Mouse (Mus musculus): ENCODE data around the gene Trank1. TPM values are rescaled to one million over a fixed set of nuclear protein-coding genes. Genes with fewer than 3 reads are reported as not detected.

Trank1 gene
- polyA plus RNA-seq, 1 experiment = not detected

GRCm38 (mm10) chr9:111355041-111355440 lies 43.5 kb downstream of the Trank1 start:
- TF ChIP-seq TCF3 (IDR thresholded peaks at IDR 0.05; ENCODE audit: insufficient read length, low read depth) = no peak
- TF ChIP-seq MYOG (IDR thresholded peaks at IDR 0.05; ENCODE audit: control insufficient read depth in 1 of 3, insufficient read depth in 1 of 3, insufficient read length in 2 of 3, low read depth in 2 of 3) = no peak
- no peak for TF ChIP-seq MYOD1 (IDR thresholded peaks at IDR 0.05; ENCODE audit: control insufficient read depth in 1 of 3, insufficient read length in 2 of 3, low read depth in 2 of 3)
- no peak for TF ChIP-seq REST (IDR thresholded peaks at IDR 0.05; ENCODE audit: insufficient read depth, insufficient read length)
- TF ChIP-seq CEBPB (IDR thresholded peaks at IDR 0.05; ENCODE audit: insufficient read depth, poor library complexity, severe bottlenecking) = no peak
- no peak for TF ChIP-seq TCF12 (IDR thresholded peaks at IDR 0.05; ENCODE audit: insufficient read depth, poor library complexity, severe bottlenecking)
- TF ChIP-seq SRF (IDR thresholded peaks at IDR 0.05; ENCODE audit: control insufficient read depth, insufficient read length, low read depth) = no peak
- no peak for TF ChIP-seq POLR2A (IDR thresholded peaks at IDR 0.05; ENCODE audit: insufficient read length, low read depth)
- no peak for TF ChIP-seq E2F4 (IDR thresholded peaks at IDR 0.05; ENCODE audit: insufficient read depth)
- TF ChIP-seq POLR2AphosphoS2 (IDR thresholded peaks at IDR 0.05; ENCODE audit: insufficient read length, low read depth) = no peak
- no peak for TF ChIP-seq USF1 (IDR thresholded peaks at IDR 0.05; ENCODE audit: low read depth)
- TF ChIP-seq MAX (IDR thresholded peaks at IDR 0.05; ENCODE audit: low read depth) = no peak
- H3ac ChIP-seq (ENCODE audit: control insufficient read depth, insufficient read length) = no peak overlapping the region
- H3K4me3 ChIP-seq = no peak overlapping the region
- H3K4me2 ChIP-seq (ENCODE audit: low read depth) = no peak overlapping the region
- H3K79me2 ChIP-seq (ENCODE audit: control insufficient read depth, insufficient read depth) = no peaks in the 10 kb centered on the region
- H3K27me3 ChIP-seq (ENCODE audit: control insufficient read depth, insufficient read depth, insufficient read length) = no peaks in the 10 kb centered on the region
- H3K36me3 ChIP-seq (ENCODE audit: control insufficient read depth, insufficient read depth) = no peaks in the 10 kb centered on the region

DNA sequence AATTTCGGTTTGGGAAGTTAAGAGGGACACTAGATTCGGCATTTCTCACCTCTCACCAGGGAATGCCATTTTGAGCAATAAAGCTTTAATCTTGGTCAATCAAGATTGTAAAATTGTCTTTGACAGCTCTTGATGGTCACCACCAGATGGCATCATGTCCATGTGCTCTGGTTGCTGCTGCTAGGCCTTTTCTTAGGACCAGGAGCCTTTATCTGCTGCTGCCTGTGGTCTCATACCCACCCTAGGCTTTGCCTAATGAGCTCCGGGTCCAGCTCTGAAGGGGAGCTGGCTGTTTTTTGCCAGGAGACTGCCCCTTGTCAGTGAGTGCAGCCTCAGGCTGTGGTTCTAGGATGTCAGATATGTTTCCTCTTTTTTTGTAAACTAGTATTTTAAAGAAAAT lies 44.8 kb downstream of the Trank1 start:
- Histone ChIP-seq H3K36me3 (ENCODE audit: control insufficient read depth, insufficient read depth) (no peaks in the 10 kb centered on the region), H3K4me3 (no peak overlapping the region), H3K4me2 (ENCODE audit: low read depth) (no peak overlapping the region), H3K27me3 (ENCODE audit: control insufficient read depth, insufficient read depth, insufficient read length) (no peaks in the 10 kb centered on the region), H3ac (ENCODE audit: control insufficient read depth, insufficient read length) (no peak overlapping the region), H3K79me2 (ENCODE audit: control insufficient read depth, insufficient read depth) (no peaks in the 10 kb centered on the region)
- no peak for TF ChIP-seq MAX (IDR thresholded peaks at IDR 0.05; ENCODE audit: low read depth)
- TF ChIP-seq USF1 (IDR thresholded peaks at IDR 0.05; ENCODE audit: low read depth) = no peak
- no peak for TF ChIP-seq POLR2A (IDR thresholded peaks at IDR 0.05; ENCODE audit: insufficient read length, low read depth)
- TF ChIP-seq CEBPB (IDR thresholded peaks at IDR 0.05; ENCODE audit: insufficient read depth, poor library complexity, severe bottlenecking) = no peak
- no peak for TF ChIP-seq E2F4 (IDR thresholded peaks at IDR 0.05; ENCODE audit: insufficient read depth)
- no peak for TF ChIP-seq SRF (IDR thresholded peaks at IDR 0.05; ENCODE audit: control insufficient read depth, insufficient read length, low read depth)
- TF ChIP-seq MYOG (IDR thresholded peaks at IDR 0.05; ENCODE audit: control insufficient read depth in 1 of 3, insufficient read depth in 1 of 3, insufficient read length in 2 of 3, low read depth in 2 of 3) = no peak
- no peak for TF ChIP-seq TCF3 (IDR thresholded peaks at IDR 0.05; ENCODE audit: insufficient read length, low read depth)
- TF ChIP-seq TCF12 (IDR thresholded peaks at IDR 0.05; ENCODE audit: insufficient read depth, poor library complexity, severe bottlenecking) = no peak
- TF ChIP-seq MYOD1 (IDR thresholded peaks at IDR 0.05; ENCODE audit: control insufficient read depth in 1 of 3, insufficient read length in 2 of 3, low read depth in 2 of 3) = no peak
- TF ChIP-seq POLR2AphosphoS2 (IDR thresholded peaks at IDR 0.05; ENCODE audit: insufficient read length, low read depth) = no peak
- no peak for TF ChIP-seq REST (IDR thresholded peaks at IDR 0.05; ENCODE audit: insufficient read depth, insufficient read length)

- TF ChIP-seq MAX (IDR thresholded peaks at IDR 0.05; ENCODE audit: low read depth) (no peak), E2F4 (IDR thresholded peaks at IDR 0.05; ENCODE audit: insufficient read depth) (no peak), TCF12 (IDR thresholded peaks at IDR 0.05; ENCODE audit: insufficient read depth, poor library complexity, severe bottlenecking) (no peak), MYOD1 (IDR thresholded peaks at IDR 0.05; ENCODE audit: control insufficient read depth in 1 of 3, insufficient read length in 2 of 3, low read depth in 2 of 3) (no peak), CEBPB (IDR thresholded peaks at IDR 0.05; ENCODE audit: insufficient read depth, poor library complexity, severe bottlenecking) (no peak), TCF3 (IDR thresholded peaks at IDR 0.05; ENCODE audit: insufficient read length, low read depth) (no peak), MYOG (IDR thresholded peaks at IDR 0.05; ENCODE audit: control insufficient read depth in 1 of 3, insufficient read depth in 1 of 3, insufficient read length in 2 of 3, low read depth in 2 of 3) (no peak), SRF (IDR thresholded peaks at IDR 0.05; ENCODE audit: control insufficient read depth, insufficient read length, low read depth) (no peak), POLR2AphosphoS2 (IDR thresholded peaks at IDR 0.05; ENCODE audit: insufficient read length, low read depth) (no peak), REST (IDR thresholded peaks at IDR 0.05; ENCODE audit: insufficient read depth, insufficient read length) (no peak), USF1 (IDR thresholded peaks at IDR 0.05; ENCODE audit: low read depth) (no peak), POLR2A (IDR thresholded peaks at IDR 0.05; ENCODE audit: insufficient read length, low read depth) (no peak)
- Histone ChIP-seq H3K79me2 (ENCODE audit: control insufficient read depth, insufficient read depth) (no peaks in the 10 kb centered on the region), H3ac (ENCODE audit: control insufficient read depth, insufficient read length) (no peak overlapping the region), H3K27me3 (ENCODE audit: control insufficient read depth, insufficient read depth, insufficient read length) (peaks cover 18% of the 10 kb centered on the region), H3K36me3 (ENCODE audit: control insufficient read depth, insufficient read depth) (no peaks in the 10 kb centered on the region), H3K4me2 (ENCODE audit: low read depth) (no peak overlapping the region), H3K4me3 (no peak overlapping the region)
Measured at GRCm38 (mm10) chr9:111363656-111364055, 52.1 kb downstream of the Trank1 start.

DNA sequence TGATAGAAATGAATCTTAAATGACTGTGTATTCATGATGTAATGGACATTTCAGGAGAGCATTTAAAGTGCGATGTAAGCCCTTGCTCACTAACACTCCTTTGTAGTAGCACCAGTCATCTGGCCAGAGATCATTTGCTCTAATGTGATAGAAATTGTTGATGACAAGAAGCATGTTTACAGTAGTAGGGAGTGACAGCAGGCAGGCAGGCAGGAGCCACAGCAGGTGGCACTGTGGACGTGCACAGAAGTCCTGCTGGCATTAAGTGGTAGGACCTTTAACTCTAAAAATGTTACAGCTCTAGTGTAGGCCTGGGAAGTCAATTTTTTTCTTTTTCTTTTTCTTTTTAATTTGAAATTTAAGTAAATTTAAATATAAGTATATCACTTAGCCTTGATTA lies 56.2 kb downstream of the Trank1 start:
- TF ChIP-seq TCF12 (IDR thresholded peaks at IDR 0.05; ENCODE audit: insufficient read depth, poor library complexity, severe bottlenecking) (no peak), POLR2A (IDR thresholded peaks at IDR 0.05; ENCODE audit: insufficient read length, low read depth) (no peak), SRF (IDR thresholded peaks at IDR 0.05; ENCODE audit: control insufficient read depth, insufficient read length, low read depth) (no peak), REST (IDR thresholded peaks at IDR 0.05; ENCODE audit: insufficient read depth, insufficient read length) (no peak), E2F4 (IDR thresholded peaks at IDR 0.05; ENCODE audit: insufficient read depth) (no peak), MAX (IDR thresholded peaks at IDR 0.05; ENCODE audit: low read depth) (no peak), MYOG (IDR thresholded peaks at IDR 0.05; ENCODE audit: control insufficient read depth in 1 of 3, insufficient read depth in 1 of 3, insufficient read length in 2 of 3, low read depth in 2 of 3) (no peak), CEBPB (IDR thresholded peaks at IDR 0.05; ENCODE audit: insufficient read depth, poor library complexity, severe bottlenecking) (no peak)
- H3ac ChIP-seq (ENCODE audit: control insufficient read depth, insufficient read length) = no peak overlapping the region
- H3K27me3 ChIP-seq (ENCODE audit: control insufficient read depth, insufficient read depth, insufficient read length) = peaks cover 18% of the 10 kb centered on the region
- H3K4me2 ChIP-seq (ENCODE audit: low read depth) = no peak overlapping the region
- no peaks in the 10 kb centered on the region for H3K79me2 ChIP-seq (ENCODE audit: control insufficient read depth, insufficient read depth)
- H3K36me3 ChIP-seq (ENCODE audit: control insufficient read depth, insufficient read depth) = no peaks in the 10 kb centered on the region
- no peak overlapping the region for H3K4me3 ChIP-seq
